Mouse (Mus musculus): ENCODE measurements around the gene Scgb1b29.
"Not testable (repeated sequence)": the region's sequence is repeated elsewhere in the genome, so short reads cannot be mapped to it uniquely, and the experiment has no call there.

The Scgb1b29 gene

DNA sequence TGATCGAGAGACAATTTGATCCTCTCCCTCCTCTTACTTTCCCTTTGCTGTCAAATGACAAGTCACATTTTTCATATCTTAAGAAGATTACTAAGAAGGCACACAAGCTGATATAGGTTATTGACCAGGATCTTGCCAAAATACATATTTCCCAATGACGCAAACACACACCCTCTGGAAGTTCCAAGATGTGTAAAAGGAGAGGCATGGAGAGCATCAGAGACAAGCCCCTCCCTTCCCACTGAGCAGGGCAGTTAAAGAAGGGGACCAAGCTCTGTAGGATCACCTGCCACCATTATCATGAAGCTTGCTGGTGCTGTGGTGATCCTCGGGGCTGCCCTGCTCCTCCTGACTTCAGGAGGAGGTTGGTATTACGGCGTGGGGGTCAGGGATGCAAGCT is at the start of gene Scgb1b29:
Gene Scgb1b29 (plus strand): TSS at position 301 of the 400 bp plus-strand sequence.
- not testable (repeated sequence) for DNase-seq (ENCODE audit: extremely low spot score)

DNA sequence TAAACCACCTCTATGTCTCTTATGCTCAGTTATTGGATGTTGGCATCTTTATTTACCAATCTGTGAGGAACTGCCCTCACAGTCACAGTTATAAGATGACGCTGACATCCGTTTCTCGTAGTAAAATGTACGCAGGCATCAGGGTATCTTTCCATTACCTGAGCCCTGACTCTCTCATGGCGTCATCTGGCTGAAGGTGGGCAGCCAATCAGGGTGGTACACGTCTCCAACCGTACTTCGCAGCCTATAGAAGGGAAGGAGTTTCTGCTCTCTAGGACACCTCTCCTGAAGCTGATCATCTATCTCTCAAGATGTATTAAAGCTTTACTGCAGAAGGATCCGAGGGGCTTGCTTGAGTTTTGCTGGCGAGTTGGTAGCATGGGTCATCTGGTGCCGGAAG is 12.7 kb upstream of the Scgb1b29 start:
- not testable (repeated sequence) for DNase-seq (ENCODE audit: extremely low spot score)

Measured in embryo, embryonic 9.5 days (tissue).